Mouse (Mus musculus) testis, adult 2 months (tissue): ENCODE results near the gene Ptpro.

Experiments
- CTCF ChIP-seq: fragments of 200-500 bp; IDR thresholded peaks from 2 replicates; pipeline ENCODE4 v1.5.1; 2012; ENCODE audit warnings: low read depth, mild to moderate bottlenecking, inconsistent platforms, low read length, moderate library complexity; ENCODE audit not compliant: control insufficient read depth, insufficient read depth, insufficient replicate concordance
- POLR2A ChIP-seq: fragments of 200-500 bp; IDR thresholded peaks from 2 replicates; pipeline ENCODE4 v1.6.1; 2012; ENCODE audit warnings: low read depth, mild to moderate bottlenecking, inconsistent platforms, low read length, moderate library complexity; ENCODE audit not compliant: control insufficient read depth

DNA sequence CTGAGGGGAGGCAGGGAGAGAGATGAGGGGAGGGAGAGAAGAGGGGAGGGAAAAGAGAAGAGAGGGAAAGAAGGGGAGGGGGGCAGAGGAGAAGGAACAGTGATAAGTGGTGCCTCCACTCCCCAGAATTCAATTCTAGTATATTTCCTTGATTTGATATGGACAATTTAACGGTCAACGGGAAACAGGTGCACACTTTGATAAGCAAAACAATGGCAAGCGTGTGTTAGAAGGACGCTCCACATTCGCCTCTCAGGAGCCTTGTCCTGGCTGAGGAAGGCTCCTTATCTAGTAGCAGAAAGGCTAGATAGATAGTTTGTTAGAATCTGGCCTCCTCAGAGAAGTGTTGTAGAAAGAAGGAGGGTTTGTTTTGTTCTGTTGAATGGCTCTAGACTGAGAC is 260.6 kb downstream of the Ptpro start:
- TF ChIP-seq POLR2A = no peak
- TF ChIP-seq CTCF = no peak
